Mouse (Mus musculus): ENCODE data around the gene Gar1. TPM values are rescaled to one million over a fixed set of nuclear protein-coding genes. Genes with fewer than 3 reads are reported as not detected.

The Gar1 gene
- polyA plus RNA-seq, 1 experiment from 2014 or later: 20.2 TPM

DNA sequence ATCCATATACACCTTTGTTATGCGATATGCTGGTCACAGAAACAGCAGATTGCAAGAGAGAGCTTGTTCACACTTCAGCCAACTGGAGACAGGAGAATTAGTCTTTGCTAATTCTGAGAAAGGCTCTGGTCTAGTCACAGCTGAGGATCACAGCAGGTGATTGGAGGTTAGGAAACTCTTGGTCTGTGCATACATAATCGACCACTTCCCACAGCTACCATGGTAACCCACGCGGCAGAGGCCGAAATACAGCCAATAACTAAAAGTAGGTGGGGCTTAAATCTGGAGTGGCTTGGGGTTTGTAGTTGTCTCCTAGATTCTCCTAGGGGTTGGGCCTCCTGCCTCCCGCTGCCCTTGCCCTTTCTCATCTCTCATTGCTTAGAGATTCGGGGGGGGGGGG, 6.8 kb upstream of the Gar1 start:
- no peak overlapping the region for H3K9ac ChIP-seq (replicated peaks; ENCODE audit: low read depth, low read length)
- no peak overlapping the region for H3K27ac ChIP-seq (ENCODE audit: low read depth, low read length)
- no peaks in the 10 kb centered on the region for H3K27me3 ChIP-seq (ENCODE audit: control insufficient read depth, insufficient read depth, low read length)
- ATAC-seq (ENCODE audit: low read depth): no peak
- H3K4me1 ChIP-seq (ENCODE audit: control insufficient read depth, insufficient read depth, low read length): no peaks in the 10 kb centered on the region
- H3K9me3 ChIP-seq (ENCODE audit: control insufficient read depth, low read length): no peaks in the 10 kb centered on the region
- H3K4me3 ChIP-seq (ENCODE audit: low read depth, low read length): no peak overlapping the region
- no peaks in the 10 kb centered on the region for H3K36me3 ChIP-seq (ENCODE audit: control insufficient read depth, insufficient read depth, low read length)
- WGBS: 46% methylated on average over 7 of the region's 7 CpGs
- no peak overlapping the region for H3K4me2 ChIP-seq (ENCODE audit: low read depth, low read length)

DNA sequence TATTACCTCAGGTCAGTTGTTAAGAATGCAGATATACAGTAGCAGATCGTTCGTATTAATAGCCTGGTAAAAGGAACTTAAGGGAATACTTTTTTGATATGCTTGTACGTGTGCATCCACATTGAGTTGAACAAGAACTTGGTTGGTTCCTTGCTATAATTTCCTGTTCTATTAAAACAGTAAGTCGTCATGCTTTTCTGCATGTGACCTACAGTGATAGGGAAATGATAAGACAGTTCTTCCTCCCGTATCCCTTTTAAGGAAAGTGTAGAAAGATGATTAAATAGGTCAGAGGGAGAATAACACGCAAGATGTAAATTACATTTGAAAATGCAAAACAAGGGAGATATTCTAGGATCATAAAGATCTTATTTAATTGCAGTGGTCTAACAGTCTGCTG, 5.8 kb upstream of the Gar1 start:
- Histone ChIP-seq H3K36me3 (ENCODE audit: control insufficient read depth, insufficient read depth, low read length) (no peaks in the 10 kb centered on the region), H3K9me3 (ENCODE audit: control insufficient read depth, low read length) (no peaks in the 10 kb centered on the region), H3K9ac (replicated peaks; ENCODE audit: low read depth, low read length) (no peak overlapping the region), H3K27me3 (ENCODE audit: control insufficient read depth, insufficient read depth, low read length) (no peaks in the 10 kb centered on the region), H3K27ac (ENCODE audit: low read depth, low read length) (no peak overlapping the region), H3K4me3 (ENCODE audit: low read depth, low read length) (no peak overlapping the region), H3K4me2 (ENCODE audit: low read depth, low read length) (no peak overlapping the region), H3K4me1 (ENCODE audit: control insufficient read depth, insufficient read depth, low read length) (no peaks in the 10 kb centered on the region)
- 95% methylated on average over 6 of the region's 6 CpGs for WGBS
- no peak for ATAC-seq (ENCODE audit: low read depth)

DNA sequence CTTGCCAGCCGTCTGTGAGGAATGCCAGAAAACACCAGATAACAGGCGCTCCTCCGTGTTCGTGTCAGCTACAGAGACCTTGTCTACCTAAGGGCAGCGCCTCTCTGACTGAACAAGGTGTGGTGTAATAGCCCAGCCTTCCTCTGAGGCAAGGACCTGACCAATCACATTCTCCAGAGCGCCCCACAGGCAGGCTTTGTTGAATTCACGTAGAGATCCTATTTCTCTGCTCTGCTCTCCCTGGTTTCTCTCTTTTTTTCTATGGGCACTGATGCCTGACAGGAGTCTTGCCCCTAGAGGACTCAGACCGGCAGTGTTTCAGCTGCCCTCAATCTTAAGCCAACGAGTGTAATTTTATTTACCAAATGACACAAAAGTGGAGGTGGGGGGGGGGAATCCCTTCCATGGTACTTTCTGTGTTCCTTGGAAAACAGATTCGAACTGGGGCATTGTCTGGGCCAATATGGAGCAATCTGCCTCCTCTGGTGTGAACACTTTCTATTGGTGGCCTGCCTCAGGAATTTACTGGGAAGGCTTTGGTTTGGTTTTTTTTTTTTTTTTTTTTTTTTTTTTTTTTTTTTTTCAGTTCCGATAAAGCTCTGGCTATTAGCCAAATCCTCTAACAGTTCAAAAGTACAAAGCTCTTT, 5.0 kb upstream of the Gar1 start:
- WGBS: 24% methylated on average over 11 of the region's 11 CpGs
- H3K36me3 ChIP-seq (ENCODE audit: control insufficient read depth, insufficient read depth, low read length): no peaks in the 10 kb centered on the region
- no peaks in the 10 kb centered on the region for H3K4me1 ChIP-seq (ENCODE audit: control insufficient read depth, insufficient read depth, low read length)
- H3K4me3 ChIP-seq (ENCODE audit: low read depth, low read length): no peak overlapping the region
- H3K27me3 ChIP-seq (ENCODE audit: control insufficient read depth, insufficient read depth, low read length): no peaks in the 10 kb centered on the region
- no peak overlapping the region; the same call in 1 of the 2 replicates for H3K9ac ChIP-seq (replicated peaks; ENCODE audit: low read depth, low read length)
- no peaks in the 10 kb centered on the region for H3K9me3 ChIP-seq (ENCODE audit: control insufficient read depth, low read length)
- no peak for ATAC-seq (ENCODE audit: low read depth)
- H3K27ac ChIP-seq (ENCODE audit: low read depth, low read length): no peak overlapping the region
- no peak overlapping the region for H3K4me2 ChIP-seq (ENCODE audit: low read depth, low read length)

DNA sequence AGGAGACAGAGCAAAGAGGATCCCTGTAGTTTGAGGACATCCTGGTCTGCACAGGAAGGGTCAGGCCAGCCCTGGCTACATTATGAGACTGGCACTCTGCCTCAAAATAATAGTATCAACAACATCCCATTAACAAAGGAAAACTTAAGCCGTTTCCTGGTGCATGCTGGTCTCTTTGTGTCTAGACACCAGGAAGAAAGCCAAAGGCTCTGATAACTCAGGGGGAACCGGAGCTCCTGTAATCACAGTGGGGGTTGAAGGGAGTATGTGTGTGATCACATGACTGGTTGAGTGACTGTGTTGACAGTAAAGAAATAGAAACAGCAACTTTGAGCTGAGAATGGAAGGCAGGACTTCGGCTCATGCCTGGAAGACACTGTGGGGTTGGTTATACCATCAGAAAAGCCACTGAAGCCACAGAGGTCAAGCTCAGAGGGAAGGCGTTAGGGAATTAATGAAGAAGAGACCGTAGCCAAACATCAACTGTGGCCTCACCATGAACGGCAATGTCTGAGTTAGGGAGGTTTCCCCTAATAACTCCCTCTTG, 4.3 kb upstream of the Gar1 start, which contains the start of gene Cfi:
TSS of gene Cfi (plus strand) at position 497 of the 547 bp plus-strand sequence.
- Histone ChIP-seq H3K4me3 (ENCODE audit: low read depth, low read length) (no peak within 1 kb of the TSS), H3K9me3 (ENCODE audit: control insufficient read depth, low read length) (no peaks in the 10 kb centered on the region), H3K27me3 (ENCODE audit: control insufficient read depth, insufficient read depth, low read length) (no peaks in the 10 kb centered on the region), H3K4me1 (ENCODE audit: control insufficient read depth, insufficient read depth, low read length) (no peaks in the 10 kb centered on the region), H3K27ac (ENCODE audit: low read depth, low read length) (no peak within 1 kb of the TSS), H3K9ac (replicated peaks; ENCODE audit: low read depth, low read length) (no peak within 1 kb of the TSS; the same call in 1 of the 2 replicates), H3K4me2 (ENCODE audit: low read depth, low read length) (no peak within 1 kb of the TSS), H3K36me3 (ENCODE audit: control insufficient read depth, insufficient read depth, low read length) (no peaks in the 10 kb centered on the region)
- WGBS: 82% methylated on average over 6 of the region's 6 CpGs
- ATAC-seq (ENCODE audit: low read depth): no peak

DNA sequence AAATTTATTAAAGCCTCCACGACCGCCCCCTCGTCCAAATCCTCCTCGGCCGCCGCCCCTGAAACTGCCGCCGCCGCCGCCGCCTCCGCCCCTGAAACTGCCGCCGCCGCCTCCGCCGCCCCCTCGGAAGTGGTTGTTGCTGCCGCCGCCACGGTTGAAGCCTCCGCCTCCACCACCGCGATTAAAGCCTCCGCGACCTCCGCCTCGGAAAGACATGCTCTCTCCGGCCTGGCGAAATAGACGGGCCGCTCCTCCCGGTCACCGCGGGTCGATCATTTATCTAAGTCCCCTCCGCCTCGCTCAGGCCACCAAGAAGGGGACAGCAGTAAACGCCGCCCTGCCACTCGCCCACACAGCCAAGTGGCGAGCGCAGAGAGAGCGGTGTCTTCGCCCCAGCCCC, 570 bp downstream of the Gar1 start:
- Histone ChIP-seq H3K4me2 (ENCODE audit: low read depth, low read length) (peak overlapping the region; percentile 68), H3K36me3 (ENCODE audit: control insufficient read depth, insufficient read depth, low read length) (no peaks in the 10 kb centered on the region; the same call in 1 of the 2 replicates), H3K9me3 (ENCODE audit: control insufficient read depth, low read length) (no peaks in the 10 kb centered on the region), H3K4me3 (ENCODE audit: low read depth, low read length) (peak overlapping the region; percentile 90), H3K4me1 (ENCODE audit: control insufficient read depth, insufficient read depth, low read length) (peaks cover 11% of the 10 kb centered on the region), H3K27me3 (ENCODE audit: control insufficient read depth, insufficient read depth, low read length) (no peaks in the 10 kb centered on the region), H3K9ac (replicated peaks; ENCODE audit: low read depth, low read length) (peak overlapping the region; percentile 62), H3K27ac (ENCODE audit: low read depth, low read length) (peak overlapping the region; percentile 93)
- under 1% methylated on average over 44 of the region's 45 CpGs for WGBS
- ATAC-seq (ENCODE audit: low read depth): no peak

DNA sequence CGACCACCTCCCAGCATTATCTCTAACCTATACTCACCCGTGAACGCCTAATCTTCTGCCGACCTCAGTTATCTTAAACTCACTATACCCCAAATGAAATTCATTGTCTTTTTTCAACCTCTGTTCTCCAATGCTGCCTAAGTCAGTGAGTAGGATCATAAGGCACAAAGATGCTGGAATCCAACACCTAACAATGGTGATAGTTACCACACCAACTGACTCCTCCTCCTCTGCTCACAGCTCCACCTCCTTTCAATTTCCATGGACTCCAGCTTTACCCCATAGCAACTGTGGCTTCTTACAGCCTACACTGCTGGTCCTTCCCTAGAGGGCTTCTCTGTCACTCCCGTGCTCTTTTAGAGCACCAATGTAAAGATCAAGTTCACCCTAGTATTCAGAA, 3.5 kb downstream of the Gar1 start:
- Histone ChIP-seq H3K4me1 (ENCODE audit: control insufficient read depth, insufficient read depth, low read length) (peaks cover 11% of the 10 kb centered on the region), H3K36me3 (ENCODE audit: control insufficient read depth, insufficient read depth, low read length) (peaks cover 3% of the 10 kb centered on the region; the same call in 1 of the 2 replicates), H3K9me3 (ENCODE audit: control insufficient read depth, low read length) (no peaks in the 10 kb centered on the region), H3K27ac (ENCODE audit: low read depth, low read length) (no peak overlapping the region), H3K4me3 (ENCODE audit: low read depth, low read length) (no peak overlapping the region), H3K27me3 (ENCODE audit: control insufficient read depth, insufficient read depth, low read length) (no peaks in the 10 kb centered on the region), H3K9ac (replicated peaks; ENCODE audit: low read depth, low read length) (no peak overlapping the region), H3K4me2 (ENCODE audit: low read depth, low read length) (no peak overlapping the region)
- 97% methylated on average over 5 of the region's 5 CpGs for WGBS
- ATAC-seq (ENCODE audit: low read depth): no peak

DNA sequence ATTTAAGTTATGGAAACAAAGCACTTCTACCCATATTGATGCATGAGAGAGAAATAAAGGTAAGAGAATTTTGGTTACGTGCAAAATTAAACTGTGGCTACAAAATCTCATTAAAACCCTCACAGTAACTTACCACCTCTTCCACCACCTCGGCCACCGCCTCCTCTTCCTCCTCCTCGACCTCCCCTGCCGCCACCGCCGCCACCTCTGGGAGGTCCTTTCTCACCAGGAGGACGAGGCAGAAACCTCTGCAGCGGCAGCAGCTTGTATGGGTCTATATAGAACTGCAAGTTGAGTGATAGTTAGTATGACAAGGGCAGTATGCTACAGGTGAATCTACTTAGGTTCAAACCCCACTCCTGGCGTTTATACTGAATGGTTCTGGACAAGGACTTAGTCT, 4.5 kb downstream of the Gar1 start:
- Histone ChIP-seq H3K27ac (ENCODE audit: low read depth, low read length) (no peak overlapping the region), H3K9ac (replicated peaks; ENCODE audit: low read depth, low read length) (no peak overlapping the region), H3K4me2 (ENCODE audit: low read depth, low read length) (no peak overlapping the region), H3K4me3 (ENCODE audit: low read depth, low read length) (no peak overlapping the region), H3K36me3 (ENCODE audit: control insufficient read depth, insufficient read depth, low read length) (peaks cover 3% of the 10 kb centered on the region; the same call in 1 of the 2 replicates), H3K4me1 (ENCODE audit: control insufficient read depth, insufficient read depth, low read length) (peaks cover 11% of the 10 kb centered on the region), H3K27me3 (ENCODE audit: control insufficient read depth, insufficient read depth, low read length) (no peaks in the 10 kb centered on the region), H3K9me3 (ENCODE audit: control insufficient read depth, low read length) (no peaks in the 10 kb centered on the region)
- no peak for ATAC-seq (ENCODE audit: low read depth)
- 91% methylated on average over 10 of the region's 10 CpGs for WGBS

DNA sequence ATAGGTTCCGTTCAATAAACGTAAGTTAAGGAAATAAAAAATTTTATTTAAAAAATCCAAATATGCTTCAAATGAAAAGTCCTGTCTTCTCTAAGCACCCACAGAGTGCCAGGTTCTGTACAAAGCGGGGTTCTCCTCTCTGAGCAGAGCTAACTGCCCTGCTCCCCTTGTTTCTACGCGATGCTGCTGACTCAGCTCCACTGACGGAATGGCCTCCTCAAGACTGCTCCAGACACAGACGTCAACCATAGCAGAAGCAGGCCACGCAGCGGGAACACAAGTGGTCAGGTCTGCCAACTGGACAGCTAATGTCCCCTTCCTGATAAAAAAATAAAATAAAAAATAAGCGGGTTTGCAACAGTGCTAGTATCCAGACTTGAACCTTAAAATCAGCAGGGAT, 6.3 kb downstream of the Gar1 start:
- Histone ChIP-seq H3K9me3 (ENCODE audit: control insufficient read depth, low read length) (no peaks in the 10 kb centered on the region), H3K4me2 (ENCODE audit: low read depth, low read length) (no peak overlapping the region), H3K9ac (replicated peaks; ENCODE audit: low read depth, low read length) (no peak overlapping the region), H3K36me3 (ENCODE audit: control insufficient read depth, insufficient read depth, low read length) (peaks cover 3% of the 10 kb centered on the region; the same call in 1 of the 2 replicates), H3K4me1 (ENCODE audit: control insufficient read depth, insufficient read depth, low read length) (peaks cover 7% of the 10 kb centered on the region), H3K27ac (ENCODE audit: low read depth, low read length) (no peak overlapping the region), H3K4me3 (ENCODE audit: low read depth, low read length) (no peak overlapping the region), H3K27me3 (ENCODE audit: control insufficient read depth, insufficient read depth, low read length) (no peaks in the 10 kb centered on the region)
- no peak for ATAC-seq (ENCODE audit: low read depth)
- 94% methylated on average over 10 of the region's 10 CpGs for WGBS

DNA sequence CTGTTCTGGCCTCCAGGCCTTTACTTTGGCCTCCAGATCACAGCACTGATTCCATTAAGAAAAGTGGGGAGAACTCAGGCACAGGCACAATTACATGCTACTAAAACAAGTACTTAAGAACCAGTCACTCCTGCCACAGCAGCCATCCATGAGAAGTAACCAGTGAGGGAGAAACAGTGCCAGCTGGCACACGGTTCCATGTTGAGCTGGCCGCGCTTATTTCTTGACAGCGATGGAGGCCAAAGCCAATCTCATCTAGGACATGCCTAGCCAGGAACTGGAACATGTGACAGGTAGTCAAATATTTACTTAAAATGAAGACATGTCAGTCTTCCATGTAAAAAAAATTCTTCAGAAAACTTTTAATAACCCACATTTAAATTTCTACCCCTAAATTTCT, 7.0 kb downstream of the Gar1 start:
- Histone ChIP-seq H3K27me3 (ENCODE audit: control insufficient read depth, insufficient read depth, low read length) (no peaks in the 10 kb centered on the region), H3K36me3 (ENCODE audit: control insufficient read depth, insufficient read depth, low read length) (peaks cover 3% of the 10 kb centered on the region; the same call in 1 of the 2 replicates), H3K9me3 (ENCODE audit: control insufficient read depth, low read length) (no peaks in the 10 kb centered on the region), H3K4me3 (ENCODE audit: low read depth, low read length) (no peak overlapping the region), H3K27ac (ENCODE audit: low read depth, low read length) (no peak overlapping the region), H3K4me2 (ENCODE audit: low read depth, low read length) (no peak overlapping the region), H3K9ac (replicated peaks; ENCODE audit: low read depth, low read length) (no peak overlapping the region), H3K4me1 (ENCODE audit: control insufficient read depth, insufficient read depth, low read length) (no peaks in the 10 kb centered on the region)
- ATAC-seq (ENCODE audit: low read depth): no peak
- WGBS: 91% methylated on average over 4 of the region's 4 CpGs
